Mouse (Mus musculus): ENCODE measurements around the gene Timm13.

Timm13 gene

GRCm38 (mm10) chr10:80900318-80901247 lies at the start of gene Timm13:
TSS of gene Timm13 (minus strand) at chr10:80900969.
- peak; percentile 100 for DNase-seq (ENCODE audit: low spot score)

GRCm38 (mm10) chr10:80950314-80950713 lies 49.5 kb upstream of the Timm13 start:
- no peak for DNase-seq (ENCODE audit: low spot score)

- no peak for DNase-seq (ENCODE audit: low spot score)
Measured at GRCm38 (mm10) chr10:80949081-80949480, 48.3 kb upstream of the Timm13 start.

GRCm38 (mm10) chr10:80948570-80948969 lies 47.8 kb upstream of the Timm13 start:
- peak; percentile 54 for DNase-seq (ENCODE audit: low spot score)

- no peak for DNase-seq (ENCODE audit: low spot score)
Measured at GRCm38 (mm10) chr10:80947802-80948201, 47.0 kb upstream of the Timm13 start.

- no peak for DNase-seq (ENCODE audit: low spot score)
Measured at GRCm38 (mm10) chr10:80946684-80947437, 46.1 kb upstream of the Timm13 start.

- DNase-seq (ENCODE audit: low spot score), result no peak
Measured at GRCm38 (mm10) chr10:80944231-80944630, 43.5 kb upstream of the Timm13 start.

GRCm38 (mm10) chr10:80943701-80944100 lies 42.9 kb upstream of the Timm13 start:
- no peak for DNase-seq (ENCODE audit: low spot score)

GRCm38 (mm10) chr10:80942919-80943318 lies 42.1 kb upstream of the Timm13 start:
- DNase-seq (ENCODE audit: low spot score), result no peak

GRCm38 (mm10) chr10:80940988-80941347 lies 40.2 kb upstream of the Timm13 start:
- DNase-seq (ENCODE audit: low spot score), result no peak

- no peak for DNase-seq (ENCODE audit: low spot score)
Measured at GRCm38 (mm10) chr10:80940320-80940987, 39.7 kb upstream of the Timm13 start.

GRCm38 (mm10) chr10:80939671-80940070 lies 38.9 kb upstream of the Timm13 start:
- peak; percentile 84 for DNase-seq (ENCODE audit: low spot score)

GRCm38 (mm10) chr10:80938831-80939550 lies 38.2 kb upstream of the Timm13 start:
- DNase-seq (ENCODE audit: low spot score), result peak; percentile 72

- no peak for DNase-seq (ENCODE audit: low spot score)
Measured at GRCm38 (mm10) chr10:80937646-80938045, 36.9 kb upstream of the Timm13 start.

GRCm38 (mm10) chr10:80936810-80937164 lies 36.0 kb upstream of the Timm13 start:
- DNase-seq (ENCODE audit: low spot score), result no peak

- peak; percentile 65 for DNase-seq (ENCODE audit: low spot score)
Measured at GRCm38 (mm10) chr10:80936135-80936809, 35.5 kb upstream of the Timm13 start.

- DNase-seq (ENCODE audit: low spot score), result peak; percentile 34
Measured at GRCm38 (mm10) chr10:80935698-80936097, 34.9 kb upstream of the Timm13 start.

GRCm38 (mm10) chr10:80935241-80935640 lies 34.5 kb upstream of the Timm13 start:
- no peak for DNase-seq (ENCODE audit: low spot score)

- no peak for DNase-seq (ENCODE audit: low spot score)
Measured at GRCm38 (mm10) chr10:80934136-80934985, 33.6 kb upstream of the Timm13 start.

- DNase-seq (ENCODE audit: low spot score), result peak; percentile 50
Measured at GRCm38 (mm10) chr10:80933421-80933979, 32.7 kb upstream of the Timm13 start.

All from embryo, embryonic 10.5 days (tissue).